Mouse (Mus musculus): Measurements from ENCODE around the gene Smim7. TPM values are rescaled to one million over a fixed set of nuclear protein-coding genes. Genes with fewer than 3 reads are reported as not detected.

Smim7 gene
- polyA plus RNA-seq, 1 experiment from 2014 or later: 103 TPM

DNA sequence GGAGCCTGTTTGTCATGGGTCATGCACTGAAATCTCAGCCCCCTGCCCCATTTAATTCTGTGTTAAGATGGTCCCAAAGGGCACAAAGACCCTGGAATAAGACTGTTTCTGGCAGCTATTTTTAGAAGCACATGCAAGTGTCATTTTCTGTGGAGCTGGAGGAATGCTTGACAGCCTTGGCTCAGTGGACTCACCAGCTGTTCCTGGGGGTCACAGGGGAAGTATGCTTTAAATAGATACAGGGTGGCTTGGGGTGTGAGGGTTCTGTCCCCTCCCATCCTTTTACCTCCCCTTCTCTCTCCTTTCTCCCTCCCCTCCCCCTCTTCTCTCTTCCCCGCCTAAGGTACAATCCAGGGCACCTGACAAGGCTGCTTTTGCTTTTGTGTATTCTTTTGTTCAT lies 7.1 kb upstream of the Smim7 start:
- DNase-seq (ENCODE audit: low spot score): no peak
- H3K27ac ChIP-seq (ENCODE audit: low read depth, low read length): no peak overlapping the region
- H3K9ac ChIP-seq (ENCODE audit: low read length): no peak overlapping the region
- H3K27me3 ChIP-seq (replicated peaks; ENCODE audit: control insufficient read depth, insufficient read depth, low read length): no peaks in the 10 kb centered on the region
- no peak overlapping the region for H3K4me3 ChIP-seq (ENCODE audit: low read depth, low read length)
- H3K4me2 ChIP-seq (ENCODE audit: low read length): no peak overlapping the region
- H3K9me3 ChIP-seq (replicated peaks; ENCODE audit: control insufficient read depth, low read length): no peaks in the 10 kb centered on the region
- H3K36me3 ChIP-seq (ENCODE audit: control insufficient read depth, insufficient read depth, low read length): no peaks in the 10 kb centered on the region
- 88% methylated on average over 1 of the region's 1 CpGs for WGBS
- ATAC-seq: no peak
- no peaks in the 10 kb centered on the region; the same call in 1 of the 2 replicates for H3K4me1 ChIP-seq (ENCODE audit: control insufficient read depth, insufficient read depth, low read length)

DNA sequence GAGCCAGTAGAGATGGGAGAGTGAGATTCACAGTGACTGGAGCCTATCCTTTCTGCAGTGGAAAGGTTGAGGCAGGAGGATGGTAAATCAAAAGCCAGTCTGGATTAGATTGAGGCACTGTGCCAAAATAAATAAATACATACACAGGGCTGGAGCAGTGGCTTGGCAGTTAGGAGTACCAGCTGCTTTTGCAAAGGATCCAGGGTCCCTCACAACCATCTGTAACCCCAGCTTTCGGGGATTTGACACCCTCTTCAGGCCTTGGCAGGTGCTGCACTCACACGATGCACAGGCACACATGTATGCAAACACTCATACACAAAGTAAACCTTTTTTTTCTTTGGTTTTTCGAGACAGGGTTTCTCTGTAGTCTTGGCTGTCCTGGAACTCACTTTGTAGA lies 6.4 kb upstream of the Smim7 start:
- 83% methylated on average over 3 of the region's 3 CpGs for WGBS
- ATAC-seq: no peak
- H3K36me3 ChIP-seq (ENCODE audit: control insufficient read depth, insufficient read depth, low read length): no peaks in the 10 kb centered on the region
- H3K27ac ChIP-seq (ENCODE audit: low read depth, low read length): no peak overlapping the region
- peaks cover 5% of the 10 kb centered on the region for H3K4me1 ChIP-seq (ENCODE audit: control insufficient read depth, insufficient read depth, low read length)
- peak; percentile 12 for DNase-seq (ENCODE audit: low spot score)
- H3K9me3 ChIP-seq (replicated peaks; ENCODE audit: control insufficient read depth, low read length): no peaks in the 10 kb centered on the region
- H3K27me3 ChIP-seq (replicated peaks; ENCODE audit: control insufficient read depth, insufficient read depth, low read length): no peaks in the 10 kb centered on the region
- H3K9ac ChIP-seq (ENCODE audit: low read length): no peak overlapping the region
- H3K4me3 ChIP-seq (ENCODE audit: low read depth, low read length): no peak overlapping the region
- H3K4me2 ChIP-seq (ENCODE audit: low read length): no peak overlapping the region

DNA sequence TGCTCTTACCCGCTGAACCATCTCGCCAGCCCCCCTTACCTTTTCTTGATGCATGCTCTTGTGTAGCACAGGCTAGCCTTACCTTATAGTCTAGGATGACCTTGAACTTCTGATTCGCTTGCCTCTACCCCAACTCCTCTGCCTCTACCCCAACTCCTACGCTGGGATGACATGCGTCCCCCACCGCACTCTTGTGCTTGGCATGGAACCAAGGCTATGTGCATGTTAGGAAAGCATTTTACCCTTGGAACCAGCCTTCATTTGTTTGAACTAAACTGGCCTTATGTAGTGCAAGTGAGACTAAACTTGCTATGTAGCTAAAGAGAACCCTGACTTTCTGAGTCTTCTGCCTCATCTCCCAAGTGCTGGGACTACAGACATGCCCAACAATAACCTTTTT lies 5.0 kb upstream of the Smim7 start:
- no peaks in the 10 kb centered on the region for H3K36me3 ChIP-seq (ENCODE audit: control insufficient read depth, insufficient read depth, low read length)
- no peak for DNase-seq (ENCODE audit: low spot score)
- H3K9me3 ChIP-seq (replicated peaks; ENCODE audit: control insufficient read depth, low read length): no peaks in the 10 kb centered on the region
- no peak overlapping the region for H3K9ac ChIP-seq (ENCODE audit: low read length)
- no peaks in the 10 kb centered on the region for H3K27me3 ChIP-seq (replicated peaks; ENCODE audit: control insufficient read depth, insufficient read depth, low read length)
- no peak for ATAC-seq
- H3K4me2 ChIP-seq (ENCODE audit: low read length): no peak overlapping the region
- WGBS: 87% methylated on average over 6 of the region's 6 CpGs
- H3K4me3 ChIP-seq (ENCODE audit: low read depth, low read length): no peak overlapping the region
- no peak overlapping the region for H3K27ac ChIP-seq (ENCODE audit: low read depth, low read length)
- peaks cover 5% of the 10 kb centered on the region for H3K4me1 ChIP-seq (ENCODE audit: control insufficient read depth, insufficient read depth, low read length)

DNA sequence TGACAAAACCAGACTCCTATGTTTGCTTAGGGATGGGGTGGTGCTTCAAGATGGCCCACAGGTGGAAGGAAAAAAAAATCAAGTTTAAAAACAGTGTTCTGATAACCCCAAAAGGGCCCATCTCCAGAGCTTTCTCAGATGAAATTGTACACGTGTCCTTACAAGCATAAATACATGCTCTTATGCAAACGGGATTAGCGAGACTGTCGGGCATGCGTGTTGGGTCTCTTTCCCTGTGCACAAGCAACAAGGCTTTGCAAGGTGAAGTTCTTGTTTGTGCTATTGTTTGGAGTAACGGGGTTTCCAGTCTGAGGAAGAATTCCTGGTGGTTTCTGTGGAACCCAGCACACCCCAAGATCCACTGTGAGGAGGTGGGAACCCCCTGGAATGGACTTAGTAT lies 2.6 kb upstream of the Smim7 start:
- Histone ChIP-seq H3K9ac (ENCODE audit: low read length) (no peak overlapping the region), H3K36me3 (ENCODE audit: control insufficient read depth, insufficient read depth, low read length) (peaks cover 14% of the 10 kb centered on the region), H3K4me2 (ENCODE audit: low read length) (no peak overlapping the region), H3K4me3 (ENCODE audit: low read depth, low read length) (no peak overlapping the region), H3K9me3 (replicated peaks; ENCODE audit: control insufficient read depth, low read length) (no peaks in the 10 kb centered on the region), H3K27me3 (replicated peaks; ENCODE audit: control insufficient read depth, insufficient read depth, low read length) (no peaks in the 10 kb centered on the region), H3K4me1 (ENCODE audit: control insufficient read depth, insufficient read depth, low read length) (peaks cover 14% of the 10 kb centered on the region), H3K27ac (ENCODE audit: low read depth, low read length) (no peak overlapping the region)
- no peak for ATAC-seq
- DNase-seq (ENCODE audit: low spot score): no peak
- 79% methylated on average over 6 of the region's 6 CpGs for WGBS

DNA sequence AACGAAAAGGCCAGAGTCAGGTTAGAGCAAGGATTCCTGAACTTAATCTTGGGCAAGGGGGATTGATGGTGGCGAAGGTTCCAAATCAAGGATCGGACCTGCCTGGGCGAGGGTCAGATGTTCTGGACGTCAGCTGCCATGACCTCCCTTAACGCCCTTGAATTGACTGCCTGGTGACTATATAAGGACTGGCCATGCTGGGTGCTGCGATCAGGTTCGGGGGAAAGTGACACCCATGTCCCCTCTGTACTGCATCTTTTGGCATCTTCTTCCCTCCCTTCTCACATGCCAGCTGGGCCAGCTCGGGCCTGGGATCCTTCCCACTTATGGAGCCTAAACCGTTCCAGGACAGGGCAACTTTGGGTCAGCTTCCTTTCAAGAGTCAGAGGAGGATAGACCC lies 1.6 kb upstream of the Smim7 start:
- no peaks in the 10 kb centered on the region for H3K27me3 ChIP-seq (replicated peaks; ENCODE audit: control insufficient read depth, insufficient read depth, low read length)
- no peak overlapping the region for H3K27ac ChIP-seq (ENCODE audit: low read depth, low read length)
- H3K9me3 ChIP-seq (replicated peaks; ENCODE audit: control insufficient read depth, low read length): no peaks in the 10 kb centered on the region
- H3K4me1 ChIP-seq (ENCODE audit: control insufficient read depth, insufficient read depth, low read length): peaks cover 14% of the 10 kb centered on the region
- peak overlapping the region; percentile 70 for H3K4me3 ChIP-seq (ENCODE audit: low read depth, low read length)
- ATAC-seq (no peak), DNase-seq (ENCODE audit: low spot score) (no peak)
- H3K4me2 ChIP-seq (ENCODE audit: low read length): peak overlapping the region; percentile 97
- H3K36me3 ChIP-seq (ENCODE audit: control insufficient read depth, insufficient read depth, low read length): peaks cover 23% of the 10 kb centered on the region
- WGBS: 4% methylated on average over 10 of the region's 10 CpGs
- H3K9ac ChIP-seq (ENCODE audit: low read length): peak overlapping the region; percentile 79

DNA sequence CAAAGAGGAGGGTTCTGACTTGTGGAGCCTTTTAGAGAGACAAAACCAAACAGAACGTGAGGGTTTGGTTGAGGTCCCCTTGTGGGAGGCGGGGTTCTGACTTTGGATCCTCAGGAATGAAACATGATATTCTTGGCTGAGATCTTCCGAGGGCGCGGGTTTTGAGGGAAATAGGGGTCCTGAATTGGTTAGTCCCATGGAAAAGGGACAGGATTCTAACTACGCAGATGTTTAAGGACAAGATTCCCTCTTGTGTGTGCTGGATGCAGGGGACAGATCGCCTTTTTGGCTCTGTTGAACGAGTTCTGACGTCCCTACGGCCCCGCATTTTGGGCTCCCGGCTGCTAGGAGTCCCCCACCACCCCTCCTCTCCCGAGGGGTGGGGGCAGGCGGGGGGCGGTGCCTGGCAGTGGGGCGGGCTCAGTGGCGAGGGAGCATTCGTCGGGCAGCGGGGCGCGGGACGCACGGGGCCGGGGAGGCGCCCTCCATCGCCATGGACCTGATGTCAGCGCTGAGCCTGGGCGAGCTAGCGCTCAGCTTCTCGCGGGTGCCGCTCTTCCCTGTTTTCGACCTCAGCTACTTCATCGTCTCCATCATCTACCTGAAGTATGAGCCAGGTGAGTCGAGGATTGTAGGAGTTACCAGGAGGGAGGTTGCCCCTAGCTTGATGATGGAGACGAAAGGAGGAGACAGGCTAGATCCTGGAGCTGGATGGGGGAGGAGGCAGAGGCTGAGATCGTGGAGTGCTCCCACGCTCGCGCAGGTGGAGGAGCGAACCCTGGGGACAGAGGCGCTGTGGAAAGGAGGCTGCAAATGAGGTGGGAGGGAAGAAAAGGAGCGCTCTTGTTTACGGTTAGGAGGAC lies 954 bp upstream of the Smim7 start, which contains the start of gene Tmem38a:
TSS of gene Tmem38a (plus strand) at position 445 of the 863 bp plus-strand sequence.
- H3K4me3 ChIP-seq (ENCODE audit: low read depth, low read length): peak within 1 kb of the TSS; percentile 70
- DNase-seq (ENCODE audit: low spot score) (peak; percentile 72), ATAC-seq (peak; percentile 21; the same call in 1 of the 2 replicates)
- no peaks in the 10 kb centered on the region for H3K9me3 ChIP-seq (replicated peaks; ENCODE audit: control insufficient read depth, low read length)
- peak within 1 kb of the TSS; percentile 82 for H3K27ac ChIP-seq (ENCODE audit: low read depth, low read length)
- H3K27me3 ChIP-seq (replicated peaks; ENCODE audit: control insufficient read depth, insufficient read depth, low read length): no peaks in the 10 kb centered on the region
- H3K36me3 ChIP-seq (ENCODE audit: control insufficient read depth, insufficient read depth, low read length): peaks cover 30% of the 10 kb centered on the region
- H3K4me1 ChIP-seq (ENCODE audit: control insufficient read depth, insufficient read depth, low read length): peaks cover 14% of the 10 kb centered on the region
- peak within 1 kb of the TSS; percentile 97 for H3K4me2 ChIP-seq (ENCODE audit: low read length)
- under 1% methylated on average over 45 of the region's 45 CpGs for WGBS
- H3K9ac ChIP-seq (ENCODE audit: low read length): peak within 1 kb of the TSS; percentile 79

DNA sequence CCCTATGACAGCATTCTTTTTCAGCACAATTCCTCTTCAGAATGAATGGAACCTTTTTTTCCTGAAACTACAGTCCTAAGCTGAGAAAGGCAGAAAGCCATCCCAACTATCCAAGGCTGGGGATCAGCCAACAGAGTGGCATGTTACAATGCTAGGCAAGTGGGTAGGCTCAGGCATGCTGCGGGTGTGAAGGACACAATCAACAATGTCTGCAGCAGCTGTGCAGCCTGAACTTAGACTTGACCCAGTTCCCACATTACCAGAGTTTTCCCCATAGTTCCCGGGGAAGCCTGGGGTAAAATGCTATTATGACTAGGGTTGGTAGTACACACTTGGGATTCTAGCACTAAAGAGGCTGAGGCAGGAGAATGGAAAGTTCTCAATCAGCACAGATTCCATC lies 4.9 kb downstream of the Smim7 start:
- Histone ChIP-seq H3K36me3 (ENCODE audit: control insufficient read depth, insufficient read depth, low read length) (peaks cover 59% of the 10 kb centered on the region), H3K4me2 (ENCODE audit: low read length) (no peak overlapping the region)
- WGBS: 93% methylated on average over 2 of the region's 2 CpGs

DNA sequence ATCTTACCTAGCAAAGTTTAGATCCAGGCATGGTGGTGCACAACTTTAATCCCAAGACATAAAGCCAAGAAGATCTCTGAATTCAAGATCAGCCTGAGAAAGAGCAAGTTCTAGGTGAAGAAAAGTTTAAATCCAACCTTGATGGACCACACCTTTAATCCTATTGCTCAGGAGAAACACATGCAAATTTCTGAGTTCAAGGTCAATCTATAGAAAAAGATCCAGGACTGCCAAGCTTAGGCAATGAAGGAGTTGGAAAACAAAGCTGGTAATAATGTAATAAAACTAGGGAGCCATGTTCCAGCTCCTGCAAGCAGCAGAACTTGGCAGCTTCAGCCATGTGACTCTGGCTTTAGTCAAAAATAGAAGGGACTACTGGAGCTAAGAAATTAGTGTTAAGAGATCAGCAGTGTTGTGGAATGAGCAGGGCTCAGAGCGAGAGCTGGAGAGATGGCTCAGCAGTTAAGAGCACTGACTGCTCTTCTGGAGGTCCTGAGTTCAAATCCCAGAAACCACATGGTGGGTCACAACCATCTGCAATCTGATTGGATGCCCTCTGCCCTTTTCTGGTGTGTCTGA lies 9.7 kb downstream of the Smim7 start:
- Histone ChIP-seq H3K4me2 (ENCODE audit: low read length) (no peak overlapping the region), H3K27me3 (replicated peaks; ENCODE audit: control insufficient read depth, insufficient read depth, low read length) (no peaks in the 10 kb centered on the region), H3K9me3 (replicated peaks; ENCODE audit: control insufficient read depth, low read length) (no peaks in the 10 kb centered on the region), H3K4me3 (ENCODE audit: low read depth, low read length) (no peak overlapping the region), H3K36me3 (ENCODE audit: control insufficient read depth, insufficient read depth, low read length) (peaks cover 36% of the 10 kb centered on the region), H3K27ac (ENCODE audit: low read depth, low read length) (no peak overlapping the region), H3K4me1 (ENCODE audit: control insufficient read depth, insufficient read depth, low read length) (no peaks in the 10 kb centered on the region), H3K9ac (ENCODE audit: low read length) (no peak overlapping the region)
- no peak for DNase-seq (ENCODE audit: low spot score)
- ATAC-seq: no peak
- 90% methylated on average over 1 of the region's 1 CpGs for WGBS

More for the DNA sequence above, 4.9 kb downstream of the Smim7 start:
- Histone ChIP-seq H3K9ac (ENCODE audit: low read length) (no peak overlapping the region), H3K27ac (ENCODE audit: low read depth, low read length) (no peak overlapping the region), H3K4me1 (ENCODE audit: control insufficient read depth, insufficient read depth, low read length) (peaks cover 9% of the 10 kb centered on the region), H3K9me3 (replicated peaks; ENCODE audit: control insufficient read depth, low read length) (no peaks in the 10 kb centered on the region), H3K27me3 (replicated peaks; ENCODE audit: control insufficient read depth, insufficient read depth, low read length) (no peaks in the 10 kb centered on the region), H3K4me3 (ENCODE audit: low read depth, low read length) (no peak overlapping the region)
- ATAC-seq (no peak), DNase-seq (ENCODE audit: low spot score) (no peak)

DNA sequence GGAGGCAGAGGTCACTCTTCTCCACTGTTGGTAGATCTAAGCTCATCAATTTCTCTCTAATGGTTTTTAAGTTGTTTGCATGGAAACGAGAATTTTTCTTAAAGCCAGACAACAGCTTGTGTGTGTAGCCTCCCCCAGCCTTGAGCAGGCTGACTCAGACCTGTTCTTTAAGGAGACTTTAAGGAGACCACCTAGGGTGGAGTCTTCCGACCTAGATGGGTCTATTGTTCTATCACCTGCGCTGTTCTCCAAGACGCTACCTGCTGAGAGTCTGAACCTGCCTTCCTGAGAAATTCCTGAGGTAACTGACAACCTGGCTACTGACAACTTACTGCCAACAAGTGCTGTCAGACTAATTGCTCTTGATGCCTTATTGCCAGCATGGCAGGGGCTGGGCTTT lies 15.1 kb downstream of the Smim7 start:
- no peak overlapping the region for H3K27ac ChIP-seq (ENCODE audit: low read depth, low read length)
- no peak overlapping the region for H3K4me3 ChIP-seq (ENCODE audit: low read depth, low read length)
- ATAC-seq (no peak), DNase-seq (ENCODE audit: low spot score) (no peak)
- no peaks in the 10 kb centered on the region for H3K4me1 ChIP-seq (ENCODE audit: control insufficient read depth, insufficient read depth, low read length)
- H3K27me3 ChIP-seq (replicated peaks; ENCODE audit: control insufficient read depth, insufficient read depth, low read length): no peaks in the 10 kb centered on the region
- no peaks in the 10 kb centered on the region for H3K9me3 ChIP-seq (replicated peaks; ENCODE audit: control insufficient read depth, low read length)
- 44% methylated on average over 4 of the region's 4 CpGs for WGBS
- no peak overlapping the region for H3K4me2 ChIP-seq (ENCODE audit: low read length)
- peaks cover 13% of the 10 kb centered on the region for H3K36me3 ChIP-seq (ENCODE audit: control insufficient read depth, insufficient read depth, low read length)
- no peak overlapping the region for H3K9ac ChIP-seq (ENCODE audit: low read length)

Data from forebrain, embryonic 14.5 days (tissue).